Comparison of ENCODE assay signal across 21 mouse cellular contexts in genomic region chr3:121932815-121933214, GRCm38 (mm10). TPM values are rescaled to one million over a fixed set of nuclear protein-coding genes. Genes with fewer than 3 reads are reported as not detected.
A peak's percentile ranks its signal among the peaks of the same experiment; 100 is the strongest.
DNase-seq lines count a peak whose midpoint lies in the region; ATAC-seq and TF ChIP-seq lines count a peak whose summit lies in the region.
"Had no signal": no experiment of that assay in that cellular context is flagged by ENCODE, and none has a peak within 500 bp of the region (broad histone marks: within the 10 kb centered on the region; RNA-seq: fewer than 3 reads in every experiment).

No protein-coding gene starts in this region.

- DNase-seq in intestine, embryonic 14.5 days (ENCODE audit: low spot score) = peak; percentile 25
- peak; percentile 61 for DNase-seq in Patski (ENCODE audit: low read depth, low spot score)
- DNase-seq in kidney, postnatal 10 days = no peak
- DNase-seq: adrenal gland, adult 2 months; adrenal gland, postnatal 25 days; B cell, adult 2 months; cerebellum, adult 2 months; cerebellum, postnatal 10 days; embryo, embryonic 11 days; gastrocnemius, postnatal 10 days; heart, postnatal 36 days; kidney, adult 2 months had no signal

- CTCF ChIA-PET in Patski (lab: Charles Lee) = no interaction called here

- H3K79me3 ChIP-seq in C2C12 (ENCODE audit: low read depth) = no peaks in the 10 kb centered on the region

- H3K27ac ChIP-seq in intestine, embryonic 14.5 days (ENCODE audit: low read depth) = no peak overlapping the region
- H3K27ac ChIP-seq in intestine, postnatal 0 days (ENCODE audit: low read depth, low read length) = no peak overlapping the region
- no peak overlapping the region for H3K27ac ChIP-seq in forebrain, embryonic 13.5 days
- H3K27ac ChIP-seq: embryonic facial prominence, embryonic 12.5 days; heart, embryonic 13.5 days; hindbrain, embryonic 12.5 days; intestine, embryonic 15.5 days had no signal

- no peaks in the 10 kb centered on the region for H3K9me3 ChIP-seq in intestine, embryonic 14.5 days (ENCODE audit: control insufficient read depth, low read length)
- H3K9me3 ChIP-seq in intestine, postnatal 0 days (ENCODE audit: control insufficient read depth) = no peaks in the 10 kb centered on the region
- H3K9me3 ChIP-seq in forebrain, embryonic 13.5 days (replicated peaks) = no peaks in the 10 kb centered on the region
- H3K9me3 ChIP-seq: embryonic facial prominence, embryonic 12.5 days; hindbrain, embryonic 12.5 days; intestine, embryonic 15.5 days had no signal

- in situ Hi-C loops in Patski (cut with MboI; ENCODE audit: low pct_unique_long_range_greater_than_20kb) = no loop called here

- H3K4me1 ChIP-seq in intestine, embryonic 14.5 days (replicated peaks; ENCODE audit: control insufficient read depth, insufficient read depth, low read length) = no peaks in the 10 kb centered on the region
- no peaks in the 10 kb centered on the region for H3K4me1 ChIP-seq in intestine, postnatal 0 days (replicated peaks; ENCODE audit: control insufficient read depth, insufficient read depth, low read length)
- H3K4me1 ChIP-seq in forebrain, embryonic 13.5 days = no peaks in the 10 kb centered on the region
- H3K4me1 ChIP-seq: embryonic facial prominence, embryonic 12.5 days; heart, embryonic 13.5 days; hindbrain, embryonic 12.5 days; intestine, embryonic 15.5 days had no signal

- no peaks in the 10 kb centered on the region for H3K79me2 ChIP-seq in C2C12 (ENCODE audit: control insufficient read depth, insufficient read depth)

- WGBS in intestine, embryonic 14.5 days = 80% methylated on average over 4 of the region's 4 CpGs
- WGBS in intestine, postnatal 0 days = 77% methylated on average over 4 of the region's 4 CpGs
- 97% methylated on average over 4 of the region's 4 CpGs for WGBS in forebrain, embryonic 13.5 days

- no peak overlapping the region for H3K9ac ChIP-seq in intestine, embryonic 14.5 days (ENCODE audit: low read length)
- no peak overlapping the region for H3K9ac ChIP-seq in intestine, postnatal 0 days (ENCODE audit: low read depth, low read length)
- H3K9ac ChIP-seq in forebrain, embryonic 13.5 days = no peak overlapping the region
- H3K9ac ChIP-seq: embryonic facial prominence, embryonic 12.5 days; heart, embryonic 13.5 days; hindbrain, embryonic 12.5 days; intestine, embryonic 15.5 days had no signal

- H3K36me3 ChIP-seq in intestine, embryonic 14.5 days (ENCODE audit: control insufficient read depth, insufficient read depth, low read length) = no peaks in the 10 kb centered on the region
- no peaks in the 10 kb centered on the region for H3K36me3 ChIP-seq in intestine, postnatal 0 days (ENCODE audit: control insufficient read depth, insufficient read depth)
- H3K36me3 ChIP-seq in C2C12 (ENCODE audit: control insufficient read depth, insufficient read depth) = no peaks in the 10 kb centered on the region
- no peaks in the 10 kb centered on the region for H3K36me3 ChIP-seq in forebrain, embryonic 13.5 days (ENCODE audit: poor library complexity, severe bottlenecking)
- H3K36me3 ChIP-seq: embryonic facial prominence, embryonic 12.5 days; heart, embryonic 13.5 days; hindbrain, embryonic 12.5 days; intestine, embryonic 15.5 days had no signal

- no peak for TF ChIP-seq CTCF in intestine, postnatal 0 days (IDR thresholded peaks at IDR 0.05; ENCODE audit: low read depth)
- TF ChIP-seq CTCF in C2C12 (IDR thresholded peaks at IDR 0.05; ENCODE audit: control insufficient read depth, insufficient read depth, insufficient read length) (no peak), Patski (IDR thresholded peaks at IDR 0.05) (no peak)

- POLR2A ChIA-PET in Patski (lab: Charles Lee) = interaction anchor here (0.7 kb wide), 1 partner anchor 24 kb away, joined by 3 read pairs; no protein-coding TSS in a partner anchor

- ATAC-seq in intestine, embryonic 14.5 days (replicated peaks; ENCODE audit: low FRiP score, low TSS enrichment, low read depth) = no peak
- no peak for ATAC-seq in intestine, postnatal 0 days
- peak; percentile 63 for ATAC-seq in Patski
- no peak for ATAC-seq in forebrain, embryonic 13.5 days
- ATAC-seq: forebrain, embryonic 14.5 days; hindbrain, embryonic 16.5 days; intestine, embryonic 15.5 days had no signal

- no peak overlapping the region for H3ac ChIP-seq in C2C12 (ENCODE audit: control insufficient read depth, insufficient read length, low read depth)

- no peaks in the 10 kb centered on the region for H3K27me3 ChIP-seq in intestine, embryonic 14.5 days (replicated peaks; ENCODE audit: control insufficient read depth, insufficient read depth, low read length)
- no peaks in the 10 kb centered on the region for H3K27me3 ChIP-seq in intestine, postnatal 0 days (replicated peaks; ENCODE audit: control insufficient read depth, insufficient read depth, low read length)
- peaks cover 6% of the 10 kb centered on the region for H3K27me3 ChIP-seq in C2C12 (ENCODE audit: control insufficient read depth, insufficient read depth, insufficient read length)
- no peaks in the 10 kb centered on the region for H3K27me3 ChIP-seq in Patski
- H3K27me3 ChIP-seq in forebrain, embryonic 13.5 days = no peaks in the 10 kb centered on the region
- H3K27me3 ChIP-seq: embryonic facial prominence, embryonic 12.5 days; heart, embryonic 13.5 days; hindbrain, embryonic 12.5 days; intestine, embryonic 15.5 days had no signal

- no peak overlapping the region for H3K4me3 ChIP-seq in intestine, embryonic 14.5 days (ENCODE audit: low read depth, low read length)
- H3K4me3 ChIP-seq in intestine, postnatal 0 days (ENCODE audit: low read depth, low read length) = no peak overlapping the region
- no peak overlapping the region for H3K4me3 ChIP-seq in C2C12 (ENCODE audit: insufficient read depth, poor library complexity, severe bottlenecking)
- H3K4me3 ChIP-seq in forebrain, embryonic 13.5 days = no peak overlapping the region
- H3K4me3 ChIP-seq: embryonic facial prominence, embryonic 12.5 days; heart, embryonic 13.5 days; hindbrain, embryonic 12.5 days; intestine, embryonic 15.5 days had no signal

- no peak overlapping the region for H3K4me2 ChIP-seq in intestine, embryonic 14.5 days (ENCODE audit: low read length)
- no peak overlapping the region for H3K4me2 ChIP-seq in intestine, postnatal 0 days (replicated peaks; ENCODE audit: low read depth)
- H3K4me2 ChIP-seq in forebrain, embryonic 13.5 days = no peak overlapping the region
- H3K4me2 ChIP-seq: embryonic facial prominence, embryonic 12.5 days; heart, embryonic 13.5 days; hindbrain, embryonic 12.5 days; intestine, embryonic 15.5 days had no signal

TF ChIP-seq in C2C12, 6 proteins besides CTCF, POLR2A, EP300 and RAD21:
- peak; percentile 78 for TF ChIP-seq CEBPB (IDR thresholded peaks at IDR 0.05; ENCODE audit: low read depth)
- no peak for TF ChIP-seq MYOG (IDR thresholded peaks at IDR 0.05; ENCODE audit: control insufficient read depth, extremely low read depth, insufficient read length)
- no peak for TF ChIP-seq MAX (IDR thresholded peaks at IDR 0.05)

RNA-seq across cellular contexts. Expression of gene Arhgap29, which starts 19.5 kb away (rescaled TPM):
- polyA plus RNA-seq in intestine, embryonic 14.5 days (2014; fragmentation: Nextera tagmentation; extraction: Ambion mirVana) = 57.8 and 64.7 TPM in 2 replicates
- polyA plus RNA-seq in intestine, postnatal 0 days (2015; fragmentation: Nextera tagmentation; extraction: Ambion mirVana) = 10.3 and 14.2 TPM in 2 replicates
- polyA plus RNA-seq in C2C12 (2012; fragmentation: generic; extraction: Trizol) (5.8 TPM), Patski (2021) (129 TPM)
- polyA plus RNA-seq in forebrain, embryonic 13.5 days (2015; fragmentation: Nextera tagmentation; extraction: Ambion mirVana) = 9.6 and 11.5 TPM in 2 replicates
